Mouse (Mus musculus) neural tube, embryonic 11.5 days (tissue): ENCODE data around the gene Fign. TPM values are rescaled to one million over a fixed set of nuclear protein-coding genes. Genes with fewer than 3 reads are reported as not detected.

Experiments used
- ATAC-seq: fragments of 200-750 bp; cut with Nextera tagmentation; 2 replicates; pipeline ENCODE4 v1.8.0; 2017; ENCODE audit warnings: moderate number of reproducible peaks, mild to moderate bottlenecking, moderate TSS enrichment, moderate library complexity; ENCODE audit not compliant: insufficient read depth, low FRiP score, low TSS enrichment
- DNase-seq: peaks from one replicate; pipeline ENCODE4 v3.0.0-alpha.2; 2015; ENCODE audit warnings: low spot score
- H3K27ac ChIP-seq: fragments of 300-500 bp; sonication (generic); 2 replicates; pipeline ENCODE4 v1.5.1; 2014; ENCODE audit warnings: low read depth, mild to moderate bottlenecking, low read length
- H3K27me3 ChIP-seq: fragments of 300-500 bp; sonication (generic); 2 replicates; pipeline ENCODE4 v1.6.1; 2014; ENCODE audit warnings: mild to moderate bottlenecking, low read length, mixed read lengths; ENCODE audit not compliant: control insufficient read depth, insufficient read depth
- H3K36me3 ChIP-seq: fragments of 300-500 bp; sonication (generic); 2 replicates; pipeline ENCODE4 v1.6.1; 2014; ENCODE audit warnings: mild to moderate bottlenecking, low read length, moderate library complexity, mixed read lengths; ENCODE audit not compliant: control insufficient read depth, insufficient read depth
- H3K4me1 ChIP-seq: fragments of 300-500 bp; sonication (generic); 2 replicates; pipeline ENCODE4 v1.6.1; 2014; ENCODE audit warnings: low read length, mixed read lengths; ENCODE audit not compliant: control insufficient read depth, insufficient read depth
- H3K4me2 ChIP-seq: fragments of 300-500 bp; sonication (generic); 2 replicates; pipeline ENCODE4 v1.6.1; 2014; ENCODE audit warnings: low read depth, mild to moderate bottlenecking, moderate library complexity
- H3K4me3 ChIP-seq: fragments of 300-500 bp; sonication (generic); 2 replicates; pipeline ENCODE4 v1.5.1; 2014; ENCODE audit warnings: low read depth, low read length
- H3K9ac ChIP-seq: fragments of 300-500 bp; sonication (generic); 2 replicates; pipeline ENCODE4 v1.6.1; 2014; ENCODE audit warnings: mild to moderate bottlenecking, low read length
- H3K9me3 ChIP-seq: fragments of 300-500 bp; sonication (generic); 2 replicates; pipeline ENCODE4 v1.6.1; 2016; ENCODE audit warnings: low read length; ENCODE audit not compliant: control insufficient read depth
- WGBS: fragments of 180-500 bp; shearing (Covaris S2); extraction: QIAGEN DNeasy Blood & Tissue Kit; methylation state at CpG from one replicate; pipeline ENCODE4 v1.1.7; 2014; 5-methylcytosine and 5-hydroxymethylcytosine counted together
- polyA plus RNA-seq: library from polyadenylated mRNA; unstranded; fragments of >200 nt; fragmentation: Nextera tagmentation; extraction: Ambion mirVana; gene quantifications from 2 replicates; pipeline ENCODE4 v1.2.1, GENCODE M21; 2014

Fign gene
- polyA plus RNA-seq, 1 experiment from 2014 or later = 18.1 TPM

DNA sequence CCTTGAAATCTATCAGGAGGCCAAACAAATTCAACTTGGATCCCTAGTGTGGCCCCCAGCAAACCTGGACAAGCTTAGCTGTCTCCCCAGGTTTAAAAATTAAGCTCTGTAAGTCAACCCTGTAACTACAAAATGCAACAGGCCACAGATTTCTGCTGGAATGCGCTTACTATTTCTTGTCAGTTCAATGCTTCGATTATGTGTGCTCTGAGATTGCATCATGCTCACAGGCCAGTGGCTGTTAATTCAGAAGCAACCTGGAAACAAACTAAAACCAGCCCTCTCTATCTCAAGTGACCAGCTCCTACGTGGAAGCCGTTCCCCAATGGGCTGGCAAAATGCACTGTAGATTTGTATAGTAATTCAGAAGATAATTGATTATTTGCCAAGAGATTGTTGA lies 71.9 kb downstream of the Fign start:
- ATAC-seq = no peak
- Histone ChIP-seq H3K36me3 (no peaks in the 10 kb centered on the region), H3K27me3 (no peaks in the 10 kb centered on the region), H3K4me2 (no peak overlapping the region), H3K9ac (no peak overlapping the region), H3K4me3 (no peak overlapping the region), H3K4me1 (no peaks in the 10 kb centered on the region), H3K27ac (no peak overlapping the region), H3K9me3 (no peaks in the 10 kb centered on the region)
- WGBS = 91% methylated on average over 4 of the region's 4 CpGs
- no peak for DNase-seq

DNA sequence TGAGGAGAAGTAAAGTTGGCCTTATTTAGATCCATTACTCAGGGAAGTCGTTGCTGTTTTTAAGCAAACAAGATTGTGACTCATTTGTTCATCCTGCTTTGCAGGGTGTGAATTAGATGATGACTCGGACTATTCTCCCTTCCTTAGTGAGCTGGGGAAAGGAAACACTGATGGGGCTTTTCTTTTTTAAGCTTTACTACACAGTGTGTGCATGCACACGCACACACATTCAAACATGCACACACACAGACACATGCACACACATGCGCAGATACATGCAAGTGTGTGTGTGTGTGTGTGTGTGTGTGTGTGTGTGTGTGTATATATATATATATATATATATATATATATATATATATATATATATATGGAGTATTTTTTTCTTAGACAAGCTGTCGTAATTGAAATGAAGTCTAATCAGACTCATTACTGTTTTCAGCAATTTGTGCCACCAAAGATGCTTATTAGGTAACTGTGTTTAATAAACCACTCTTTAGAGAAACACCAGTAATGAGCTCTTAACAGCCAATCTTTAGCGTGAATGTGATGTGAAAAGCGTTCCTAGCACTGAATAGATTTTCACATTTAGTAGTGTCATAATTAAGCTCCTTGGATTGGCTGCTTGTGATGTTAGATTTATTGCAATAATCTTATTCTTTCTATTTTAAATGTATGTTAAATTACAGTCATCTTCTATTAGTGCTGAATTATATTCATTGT lies 103.4 kb downstream of the Fign start:
- no peaks in the 10 kb centered on the region for H3K36me3 ChIP-seq
- no peak overlapping the region for H3K9ac ChIP-seq
- no peak for DNase-seq
- no peak overlapping the region for H3K4me2 ChIP-seq
- H3K4me1 ChIP-seq = peaks cover 2% of the 10 kb centered on the region; the same call in 1 of the 2 replicates
- no peaks in the 10 kb centered on the region for H3K27me3 ChIP-seq
- no peak overlapping the region for H3K27ac ChIP-seq
- 88% methylated on average over 7 of the region's 7 CpGs for WGBS
- no peaks in the 10 kb centered on the region for H3K9me3 ChIP-seq
- H3K4me3 ChIP-seq = no peak overlapping the region
- no peak for ATAC-seq

GRCm38 (mm10) chr2:63985426-63985825 lies 112.4 kb downstream of the Fign start:
- no peaks in the 10 kb centered on the region for H3K27me3 ChIP-seq
- 92% methylated on average over 2 of the region's 2 CpGs for WGBS
- no peak overlapping the region for H3K4me2 ChIP-seq
- peaks cover 2% of the 10 kb centered on the region; the same call in 1 of the 2 replicates for H3K4me1 ChIP-seq
- no peaks in the 10 kb centered on the region for H3K9me3 ChIP-seq
- DNase-seq = no peak
- no peaks in the 10 kb centered on the region; the same call in 1 of the 2 replicates for H3K36me3 ChIP-seq
- no peak overlapping the region for H3K27ac ChIP-seq
- no peak overlapping the region for H3K4me3 ChIP-seq
- no peak overlapping the region for H3K9ac ChIP-seq
- ATAC-seq = no peak

DNA sequence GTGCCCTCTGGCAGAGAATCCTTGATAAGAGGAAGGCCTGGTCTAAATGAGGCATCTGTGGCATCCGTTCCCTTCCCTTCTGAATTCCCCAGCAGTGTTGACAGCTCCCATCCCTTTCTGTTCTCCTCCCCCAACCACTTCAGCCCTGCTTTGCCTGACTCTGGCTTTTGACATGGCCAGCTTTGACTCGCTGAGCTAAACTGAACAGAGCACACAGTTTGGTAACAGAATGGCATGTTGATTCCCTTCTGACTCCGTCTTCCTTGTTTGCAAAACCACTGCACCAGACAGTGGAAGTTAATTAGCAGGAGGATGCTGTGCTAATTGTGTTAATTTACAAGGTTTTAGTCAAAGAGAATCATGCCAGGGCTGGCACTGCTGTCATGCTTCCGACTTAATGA lies 115.5 kb downstream of the Fign start:
- Histone ChIP-seq H3K9ac (no peak overlapping the region), H3K4me3 (no peak overlapping the region), H3K4me2 (no peak overlapping the region), H3K27ac (no peak overlapping the region), H3K27me3 (no peaks in the 10 kb centered on the region), H3K36me3 (peaks cover 6% of the 10 kb centered on the region), H3K9me3 (no peaks in the 10 kb centered on the region), H3K4me1 (no peaks in the 10 kb centered on the region; the same call in 1 of the 2 replicates)
- 43% methylated on average over 4 of the region's 4 CpGs for WGBS
- ATAC-seq (no peak), DNase-seq (no peak)

DNA sequence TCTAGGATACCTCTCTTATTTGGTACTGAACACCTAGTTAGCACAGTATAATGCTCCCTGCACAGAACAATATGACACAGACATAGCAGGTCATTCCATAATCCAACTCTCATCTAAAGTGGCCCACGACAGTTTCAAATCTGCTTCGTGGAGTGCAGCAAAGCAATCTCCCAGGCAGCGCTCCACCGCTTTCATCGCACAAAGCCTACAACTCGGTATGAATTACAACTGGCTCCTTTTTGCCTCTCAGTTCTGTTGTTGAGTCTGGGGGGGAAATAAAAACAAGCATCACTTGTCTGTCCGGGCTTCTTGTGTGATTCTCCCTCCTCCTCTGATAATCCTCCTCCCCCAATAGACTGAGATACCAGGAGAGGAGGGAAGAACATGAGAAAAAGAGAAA lies 116.4 kb downstream of the Fign start:
- WGBS = 72% methylated on average over 7 of the region's 7 CpGs
- H3K4me2 ChIP-seq = no peak overlapping the region
- H3K27ac ChIP-seq = no peak overlapping the region
- peaks cover 6% of the 10 kb centered on the region for H3K36me3 ChIP-seq
- no peaks in the 10 kb centered on the region for H3K27me3 ChIP-seq
- H3K9ac ChIP-seq = no peak overlapping the region
- H3K9me3 ChIP-seq = no peaks in the 10 kb centered on the region
- ATAC-seq (no peak), DNase-seq (no peak)
- H3K4me1 ChIP-seq = no peaks in the 10 kb centered on the region; the same call in 1 of the 2 replicates
- no peak overlapping the region for H3K4me3 ChIP-seq

DNA sequence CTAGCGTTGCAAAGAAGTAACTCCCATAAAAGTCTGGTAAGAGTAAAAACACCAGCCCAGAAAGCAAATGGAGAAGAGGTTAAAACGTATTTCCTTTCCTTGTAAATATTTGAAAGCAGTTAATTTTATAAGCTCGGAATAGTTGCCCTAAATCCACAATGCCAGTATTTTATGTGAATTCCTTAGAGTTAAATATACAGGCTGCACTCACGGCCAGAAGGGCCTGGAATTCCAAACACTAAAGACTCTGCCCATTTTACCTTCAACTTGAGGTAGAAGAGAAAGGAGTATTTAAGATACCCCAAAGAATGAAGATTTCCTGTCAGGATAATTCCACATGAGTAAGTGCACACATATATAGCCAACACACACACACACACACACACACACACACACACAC lies 128.2 kb downstream of the Fign start:
- H3K27ac ChIP-seq = no peak overlapping the region
- H3K4me1 ChIP-seq = peaks cover 8% of the 10 kb centered on the region
- DNase-seq = no peak
- no peaks in the 10 kb centered on the region for H3K36me3 ChIP-seq
- WGBS = 46% methylated on average over 4 of the region's 4 CpGs
- H3K27me3 ChIP-seq = no peaks in the 10 kb centered on the region
- no peak overlapping the region for H3K4me3 ChIP-seq
- no peak for ATAC-seq
- no peaks in the 10 kb centered on the region for H3K9me3 ChIP-seq
- H3K4me2 ChIP-seq = no peak overlapping the region
- no peak overlapping the region for H3K9ac ChIP-seq

DNA sequence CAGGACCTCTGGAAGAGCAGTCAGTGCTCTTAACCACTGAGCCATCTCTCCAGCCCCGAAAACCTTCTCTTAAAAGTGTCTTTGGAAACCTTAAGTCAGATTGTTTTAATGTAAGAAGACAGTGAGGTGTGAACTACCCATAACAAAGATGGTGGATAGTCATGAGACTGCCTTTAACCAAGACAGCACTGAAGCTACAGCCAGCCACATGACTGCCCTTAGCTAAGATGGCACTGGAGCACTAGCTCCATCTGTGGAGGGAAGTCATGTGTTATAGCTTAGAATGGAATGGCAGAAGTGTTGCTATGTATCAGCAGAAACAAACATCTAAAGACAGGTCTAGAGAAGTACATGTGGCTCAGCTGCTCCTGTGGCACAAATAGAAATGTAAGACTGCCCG lies 166.8 kb downstream of the Fign start:
- no peak overlapping the region for H3K9ac ChIP-seq
- ATAC-seq = no peak
- no peak overlapping the region for H3K4me2 ChIP-seq
- H3K4me1 ChIP-seq = no peaks in the 10 kb centered on the region
- no peak overlapping the region for H3K4me3 ChIP-seq
- H3K27ac ChIP-seq = no peak overlapping the region
- WGBS = 92% methylated on average over 2 of the region's 2 CpGs
- no peak for DNase-seq
- no peaks in the 10 kb centered on the region for H3K27me3 ChIP-seq
- no peaks in the 10 kb centered on the region for H3K36me3 ChIP-seq
- H3K9me3 ChIP-seq = no peaks in the 10 kb centered on the region

GRCm38 (mm10) chr2:63926481-63927097 lies 171.2 kb downstream of the Fign start:
- Histone ChIP-seq H3K9me3 (no peaks in the 10 kb centered on the region), H3K4me2 (no peak overlapping the region), H3K27ac (no peak overlapping the region), H3K36me3 (no peaks in the 10 kb centered on the region), H3K27me3 (no peaks in the 10 kb centered on the region), H3K4me3 (no peak overlapping the region), H3K9ac (no peak overlapping the region), H3K4me1 (no peaks in the 10 kb centered on the region)
- 18% methylated on average over 4 of the region's 4 CpGs for WGBS
- DNase-seq (no peak), ATAC-seq (no peak)

DNA sequence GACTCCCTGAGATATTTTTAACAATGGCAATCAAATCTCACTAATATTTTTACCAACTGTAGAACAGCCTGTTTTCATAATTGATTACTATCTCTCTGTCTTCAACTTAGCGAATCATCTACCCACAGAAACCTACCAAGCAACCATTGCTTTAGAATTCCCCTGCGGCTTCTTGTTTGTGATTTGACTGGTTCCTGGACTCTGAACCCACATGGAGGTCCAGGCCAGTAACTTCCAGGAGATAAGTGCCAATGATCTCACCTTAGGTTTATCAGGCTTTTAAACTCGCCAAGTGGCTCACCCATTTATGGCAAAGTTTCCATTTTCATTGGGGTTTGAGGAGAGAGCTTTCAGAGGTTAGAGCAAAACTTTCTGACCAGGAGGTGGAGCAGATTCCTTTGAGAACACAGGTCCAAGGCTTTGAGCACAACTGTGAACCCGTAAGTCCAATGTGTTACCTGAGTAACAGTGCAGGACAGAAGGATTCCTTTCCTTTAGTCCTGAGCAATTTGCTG lies 172.1 kb downstream of the Fign start:
- H3K36me3 ChIP-seq = no peaks in the 10 kb centered on the region
- WGBS = 84% methylated on average over 4 of the region's 4 CpGs
- H3K4me2 ChIP-seq = no peak overlapping the region
- no peaks in the 10 kb centered on the region for H3K27me3 ChIP-seq
- no peak overlapping the region for H3K27ac ChIP-seq
- H3K4me3 ChIP-seq = no peak overlapping the region
- DNase-seq (no peak), ATAC-seq (no peak)
- H3K4me1 ChIP-seq = no peaks in the 10 kb centered on the region
- H3K9ac ChIP-seq = no peak overlapping the region
- H3K9me3 ChIP-seq = no peaks in the 10 kb centered on the region
